Mouse (Mus musculus) cerebellum, adult (tissue): ENCODE results near the gene Usp20.
"Not testable (repeated sequence)": the region's sequence is repeated elsewhere in the genome, so short reads cannot be mapped to it uniquely, and the experiment has no call there.

Experiments used
- ATAC-seq: cut with Nextera tagmentation; 2 replicates; pipeline ENCODE4 v1.9.2; 2017; ENCODE audit warnings: mild to moderate bottlenecking, moderate library complexity, mixed read lengths; ENCODE audit not compliant: insufficient number of reproducible peaks, low FRiP score, low TSS enrichment

Gene Usp20

DNA sequence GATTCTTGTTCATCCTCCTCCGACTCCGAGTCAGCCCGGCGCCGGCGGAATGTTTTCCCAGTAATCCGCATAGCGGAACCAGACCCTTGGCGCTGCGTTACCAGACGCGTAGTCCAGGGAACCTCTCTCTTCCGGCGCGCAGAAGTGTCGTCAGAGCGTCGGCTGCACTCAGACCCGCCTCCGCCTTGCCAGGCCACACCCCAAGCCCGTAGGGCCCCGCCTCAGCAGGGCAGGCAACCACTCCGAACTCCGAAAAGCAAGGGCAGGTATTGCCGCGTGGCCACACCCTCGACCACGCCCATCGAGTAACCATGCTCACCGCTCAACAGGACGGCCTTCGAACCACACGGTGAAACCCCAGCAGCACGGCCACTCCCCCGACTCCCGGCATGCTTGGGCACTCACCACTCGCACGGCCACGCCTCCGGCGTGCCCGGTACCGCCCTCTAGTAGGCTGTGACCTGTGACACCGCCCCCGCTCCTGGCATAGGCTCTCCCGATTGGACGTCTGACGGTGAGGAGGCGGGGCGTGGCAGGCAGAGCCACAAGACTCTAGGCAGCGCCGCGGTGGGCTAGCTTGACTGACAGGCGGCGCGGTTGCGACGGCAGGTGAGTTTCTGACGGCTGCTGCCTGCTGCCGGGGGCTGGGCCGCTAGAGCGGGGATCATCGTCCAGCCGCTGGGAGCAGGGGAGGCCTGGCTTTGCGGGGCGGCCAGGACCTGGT, at the start of gene Usp20, which contains the start of gene BC005624:
Gene Usp20, plus strand, starts transcription at position 490 of the 724 bp plus-strand sequence.
Gene BC005624, minus strand, starts transcription at position 412 of the 724 bp plus-strand sequence.
- peak; percentile 96 for ATAC-seq

DNA sequence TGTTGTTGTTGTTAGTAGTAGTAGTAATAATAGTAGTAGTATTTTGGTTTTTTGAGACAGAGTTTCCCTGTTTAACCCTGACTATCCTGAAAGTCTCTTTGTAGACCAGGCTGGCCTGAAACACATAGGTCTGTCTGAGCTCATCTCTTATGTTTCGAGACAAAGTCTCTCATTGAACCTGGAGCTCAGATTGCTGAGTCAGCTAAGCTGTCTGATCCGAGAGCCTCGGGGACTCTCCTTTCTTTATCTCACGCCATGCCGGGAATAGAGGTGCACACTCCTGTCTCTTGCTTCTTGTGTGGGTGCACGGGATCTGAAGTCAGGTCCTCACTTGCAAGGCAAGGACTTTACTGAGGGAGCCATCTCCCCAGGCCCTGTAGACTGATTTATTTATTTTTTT, 49.0 kb upstream of the Usp20 start:
- ATAC-seq, result no peak

DNA sequence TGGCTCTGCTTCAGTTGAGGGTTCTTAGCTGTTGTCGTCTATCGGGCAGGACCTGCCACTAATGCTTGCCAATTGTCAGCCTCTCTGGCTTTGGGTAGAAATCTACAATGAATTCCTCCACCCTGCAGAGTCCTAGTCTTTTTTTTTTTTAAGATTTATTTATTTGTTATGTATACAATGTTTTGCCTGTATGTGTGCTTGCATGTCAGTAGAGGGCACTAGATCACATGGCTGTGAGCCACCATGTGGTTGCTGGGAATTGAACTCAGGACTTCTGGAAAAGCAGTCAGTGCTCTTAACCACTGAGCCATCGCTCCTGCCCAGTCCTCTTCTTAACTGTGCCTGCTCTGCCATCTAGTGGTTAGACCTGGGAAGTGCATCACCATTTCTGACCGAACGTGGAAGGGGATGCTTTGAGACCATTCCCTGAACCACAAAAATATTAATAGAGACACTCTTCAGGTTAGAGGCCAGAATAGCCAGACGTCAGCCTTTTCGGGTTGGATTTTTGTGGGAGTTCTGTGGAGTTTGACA, 48.1 kb upstream of the Usp20 start:
- ATAC-seq, result no peak

DNA sequence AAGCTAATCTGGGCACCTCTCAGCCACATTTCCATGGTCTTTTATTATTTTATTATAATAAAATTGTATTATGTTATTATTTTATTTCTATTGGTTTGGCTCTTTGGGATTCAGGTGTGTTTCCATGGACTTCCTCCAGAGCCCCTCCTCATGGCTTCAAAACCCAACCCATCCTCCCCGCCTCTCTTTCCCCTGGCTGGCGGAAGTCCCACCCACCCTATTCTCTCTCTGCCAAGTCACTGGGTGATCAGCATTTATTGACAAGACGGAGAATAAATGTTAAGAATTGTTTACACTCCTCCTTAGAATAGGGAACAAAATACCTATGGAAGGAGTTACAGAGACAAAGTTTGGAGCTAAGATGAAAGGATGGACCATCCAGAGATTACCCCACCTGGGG, 45.3 kb upstream of the Usp20 start:
- ATAC-seq, result no peak

DNA sequence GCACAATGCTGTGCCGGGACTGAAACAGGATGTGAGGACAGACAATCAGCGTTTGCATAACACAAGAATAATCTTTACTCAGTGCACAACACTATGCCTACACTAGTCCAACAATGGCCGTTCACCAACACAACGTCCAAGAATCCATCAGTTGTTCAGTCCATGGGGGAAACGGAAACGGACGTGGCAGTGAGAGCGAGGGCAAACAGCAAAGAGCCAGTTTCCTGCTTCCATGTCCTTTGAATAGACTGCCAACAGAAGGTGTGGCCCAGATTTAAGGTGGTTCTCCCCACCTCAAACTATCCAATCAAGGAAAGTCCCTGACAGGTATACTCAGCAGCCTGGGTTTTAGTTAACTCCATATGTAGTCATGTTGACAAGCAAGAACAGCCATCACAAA, 44.3 kb upstream of the Usp20 start:
- ATAC-seq, result no peak

DNA sequence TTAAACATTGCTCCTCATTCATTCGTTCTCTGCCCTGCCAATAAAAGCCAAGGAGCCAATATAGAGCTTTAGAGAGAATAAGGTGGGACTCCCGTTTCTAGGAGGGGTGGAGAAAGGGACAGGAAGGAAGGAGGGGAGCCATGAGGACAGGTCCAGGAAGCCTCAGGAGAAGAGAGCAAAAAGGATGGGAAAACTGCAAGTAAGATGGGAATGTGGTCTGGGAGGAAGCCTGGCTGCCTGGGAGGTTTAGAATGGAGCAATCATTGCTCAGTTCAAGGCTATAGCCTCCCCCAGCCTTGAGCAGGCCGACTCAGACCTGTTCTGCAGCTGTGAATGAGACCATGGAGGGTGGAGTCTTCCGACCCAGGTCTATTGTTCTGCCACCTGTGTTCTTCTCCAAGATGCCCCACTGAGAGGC, 43.5 kb upstream of the Usp20 start:
- no peak for ATAC-seq

DNA sequence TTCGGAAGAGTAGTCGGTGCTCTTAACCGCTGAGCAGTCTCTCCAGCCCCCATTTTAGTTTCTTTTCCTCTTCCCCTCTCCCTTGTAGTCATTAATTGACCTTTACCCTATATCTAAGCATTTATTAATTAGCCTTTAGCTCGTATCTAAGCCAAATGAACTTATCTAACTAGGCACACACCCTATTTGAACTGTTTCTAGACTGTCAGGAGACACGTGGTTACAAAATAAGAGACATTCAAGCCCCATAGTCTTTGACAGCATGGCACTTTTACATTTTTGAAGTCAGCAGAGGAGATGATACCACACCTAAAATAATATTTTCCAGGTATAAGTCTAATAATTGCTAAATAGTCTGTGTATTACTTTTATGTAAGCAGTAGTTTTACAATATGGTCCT, 40.5 kb upstream of the Usp20 start:
- no peak for ATAC-seq

DNA sequence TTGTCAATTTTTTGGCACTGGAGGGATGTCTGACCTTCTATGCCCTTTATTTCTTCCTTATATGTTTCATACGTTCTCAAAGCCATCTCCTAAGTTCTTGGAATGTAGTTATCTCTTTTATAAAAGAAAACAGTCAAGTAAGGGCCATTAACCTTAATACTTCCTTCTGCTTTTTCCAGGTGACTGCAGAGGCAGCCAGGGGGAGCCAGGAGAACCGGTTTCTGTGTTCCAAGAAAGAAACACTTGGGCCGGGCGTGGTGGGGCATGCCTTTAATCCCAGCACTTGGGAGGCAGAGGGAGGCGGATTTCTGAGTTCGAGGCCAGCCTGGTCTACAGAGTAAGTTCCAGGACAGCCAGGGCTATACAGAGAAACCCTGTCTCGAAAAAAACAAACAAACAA, 40.0 kb upstream of the Usp20 start:
- ATAC-seq, result not testable (repeated sequence)

DNA sequence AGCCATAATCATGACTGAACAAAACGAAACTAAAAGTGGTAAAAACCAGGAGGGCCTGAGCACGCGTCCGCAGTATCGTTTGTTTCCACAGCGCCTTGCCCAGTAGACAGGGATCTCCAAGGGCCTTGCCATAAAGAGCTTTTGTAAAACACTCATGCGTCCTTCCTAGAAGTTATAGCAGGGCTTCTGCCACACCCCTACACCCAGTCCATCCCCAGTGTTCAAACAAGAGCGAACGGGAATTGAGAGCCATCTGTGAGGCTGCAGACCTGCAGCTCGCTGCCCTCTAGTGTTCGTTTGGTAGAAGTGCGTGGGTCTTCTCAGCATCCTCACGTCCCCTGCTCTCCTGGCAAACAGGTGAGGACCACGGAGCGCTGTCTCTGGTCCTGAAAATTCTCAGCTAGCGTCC, 39.5 kb upstream of the Usp20 start:
- ATAC-seq, result peak; percentile 49; the same call in 1 of the 2 replicates

DNA sequence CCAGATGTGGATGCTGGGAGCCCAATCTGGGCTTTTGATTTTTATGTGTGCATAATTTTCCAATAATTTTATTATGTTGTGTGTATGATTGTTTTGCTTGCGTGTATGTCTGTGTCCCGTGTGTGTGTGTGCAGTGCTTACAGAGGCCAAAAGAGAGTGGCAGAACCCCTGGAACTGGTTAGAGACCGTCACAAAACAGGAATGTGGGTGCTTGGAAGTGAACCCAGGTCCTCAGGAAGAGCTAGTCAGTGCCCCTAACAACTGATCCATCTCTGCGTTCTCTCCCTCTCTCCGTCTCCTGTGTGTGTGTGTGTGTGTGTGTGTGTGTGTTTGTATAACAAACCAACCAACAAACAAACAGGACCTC, 29.6 kb upstream of the Usp20 start:
- no peak for ATAC-seq

DNA sequence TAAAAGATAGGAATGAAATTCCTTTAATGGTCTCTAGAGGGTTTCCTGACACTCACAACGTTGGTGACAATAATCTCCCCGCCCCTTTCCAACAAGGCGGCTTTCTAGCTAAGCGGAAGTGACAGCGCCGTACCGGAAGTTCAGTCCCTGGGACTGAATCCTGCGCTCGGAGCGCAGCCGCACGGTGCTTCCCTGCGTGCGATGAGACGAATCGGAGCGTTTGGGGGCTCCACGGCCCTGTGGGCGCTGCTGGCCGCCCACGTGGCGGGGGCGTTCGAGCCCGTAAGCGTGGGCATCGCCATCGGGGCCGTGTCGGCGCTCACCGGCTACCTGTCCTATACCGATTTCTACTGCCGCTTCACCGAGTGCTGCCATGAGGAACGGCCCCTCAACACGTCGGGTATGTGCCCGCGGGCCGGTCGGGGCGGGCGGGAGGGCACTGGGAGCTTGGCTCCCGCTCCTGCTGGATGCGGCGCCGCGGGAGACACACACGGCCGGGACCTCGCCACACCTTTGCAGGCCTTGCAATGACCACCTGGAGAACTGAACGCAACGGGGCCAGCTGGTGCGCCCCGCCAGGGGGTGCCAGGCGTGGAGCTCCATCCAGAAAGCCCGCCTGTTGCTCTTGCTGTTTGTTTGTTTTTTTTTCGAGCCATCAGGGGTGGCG, 29.1 kb upstream of the Usp20 start, which contains the start of gene Tor1b:
Gene Tor1b, plus strand, starts transcription at position 136 of the 667 bp plus-strand sequence.
- peak; percentile 94 for ATAC-seq

DNA sequence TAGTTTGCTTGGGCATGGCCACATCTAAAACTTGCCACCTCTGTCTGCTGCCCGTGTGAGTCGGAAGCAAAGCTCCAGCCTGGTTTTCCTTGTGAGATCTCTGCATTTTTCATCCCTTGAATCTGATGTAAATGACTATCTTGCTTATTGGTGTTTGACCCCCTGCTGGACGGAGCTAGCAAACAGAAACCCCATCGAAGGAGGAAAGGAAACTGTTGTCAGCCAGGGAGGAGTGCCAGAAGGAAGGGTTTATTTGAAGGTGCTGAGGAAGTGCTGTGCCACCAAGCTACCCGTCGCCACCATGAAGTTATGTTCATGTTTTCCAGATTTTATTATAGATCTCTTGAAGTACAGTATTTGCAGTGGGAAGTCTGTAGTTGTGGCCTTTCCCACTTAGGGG, 27.3 kb upstream of the Usp20 start:
- no peak for ATAC-seq

DNA sequence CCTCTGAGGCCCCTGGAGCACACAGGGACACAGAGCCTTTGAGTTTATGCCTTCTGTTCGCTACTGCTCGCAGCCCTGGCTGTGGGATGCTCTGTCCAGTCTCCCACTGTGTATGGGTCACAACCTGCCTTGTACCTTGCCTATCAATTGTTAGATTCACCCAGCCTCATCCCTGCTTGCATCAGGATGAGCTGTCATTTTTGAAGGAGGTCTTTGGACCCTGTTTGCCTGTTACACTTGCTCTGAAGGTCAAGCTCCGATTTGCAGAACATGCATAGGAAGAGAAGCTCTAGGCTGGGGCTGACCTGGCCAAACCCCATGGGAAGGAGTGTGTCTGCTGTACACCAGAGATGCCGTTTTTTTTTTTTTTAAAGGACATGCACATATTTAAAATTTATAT, 24.6 kb upstream of the Usp20 start:
- ATAC-seq, result no peak

DNA sequence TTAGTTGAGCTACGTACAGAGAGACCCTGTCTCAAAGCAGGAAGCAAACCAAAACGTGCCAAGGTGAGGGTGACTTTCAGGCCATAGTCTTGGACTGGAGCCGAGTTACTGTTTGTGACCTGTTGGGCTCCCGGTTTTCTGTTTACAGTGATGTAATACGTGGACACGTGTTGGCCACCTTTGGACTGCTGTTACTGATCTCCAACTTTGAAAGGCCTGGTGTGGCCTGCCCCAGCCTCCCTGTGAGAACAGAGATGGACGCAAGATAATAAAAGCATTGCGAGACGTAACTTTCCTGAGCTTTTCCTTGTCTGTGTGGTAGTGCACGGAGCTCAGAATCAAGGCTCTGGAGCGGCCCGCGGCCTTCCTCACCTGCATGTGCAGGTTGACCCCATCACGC, 23.4 kb upstream of the Usp20 start:
- no peak for ATAC-seq

DNA sequence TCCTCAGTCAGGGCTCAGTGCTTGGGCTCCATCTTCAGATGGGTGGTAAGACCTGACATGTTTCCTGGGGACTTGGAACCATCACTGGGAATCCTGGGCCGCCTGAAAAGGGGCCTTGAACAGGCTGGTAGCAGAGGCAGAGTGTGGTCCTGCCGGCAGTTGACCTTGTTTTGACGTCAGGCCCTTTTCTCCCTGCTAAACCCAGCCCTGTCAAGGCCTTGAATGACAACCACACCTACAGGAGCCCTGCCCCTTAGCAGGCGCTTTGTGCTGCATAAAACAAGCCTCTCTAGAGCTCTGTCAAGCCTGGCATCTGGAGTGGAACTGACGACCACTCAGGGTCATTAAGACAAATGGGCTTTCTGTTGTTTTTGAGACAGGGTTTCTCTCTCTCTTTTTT, 22.2 kb upstream of the Usp20 start:
- no peak for ATAC-seq

DNA sequence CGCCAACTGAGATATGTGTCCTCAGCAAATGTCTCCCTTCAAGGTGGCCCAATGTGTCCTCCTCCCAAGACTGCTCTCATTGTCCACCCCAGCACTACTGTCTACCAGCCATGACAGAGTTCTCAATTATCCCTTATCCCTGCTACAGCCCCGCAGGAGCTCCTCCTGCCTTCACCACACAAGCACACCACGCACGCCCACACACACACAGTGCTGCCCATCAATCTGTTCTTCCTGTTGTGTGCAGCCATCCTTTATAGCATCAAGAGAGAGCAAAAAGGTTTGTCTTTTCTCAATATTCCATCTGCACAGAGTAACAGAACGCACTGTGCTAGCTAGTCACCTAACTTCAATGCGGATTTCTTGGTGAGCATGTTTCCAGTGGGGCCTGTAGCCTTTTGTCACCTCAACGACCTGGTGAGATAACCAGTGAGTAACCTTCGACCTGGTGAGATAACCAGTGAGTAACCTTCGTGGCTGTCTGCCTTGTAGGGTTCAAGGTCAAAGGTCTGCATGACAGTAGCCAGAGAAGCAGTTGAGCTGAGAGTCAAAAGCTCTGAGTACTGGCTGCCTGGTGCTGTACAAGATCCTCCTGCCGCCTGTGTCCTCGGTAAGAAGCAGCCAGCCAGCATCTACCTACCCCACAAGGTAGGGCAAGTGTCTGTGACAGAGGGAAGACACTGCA, 19.4 kb upstream of the Usp20 start:
- ATAC-seq, result no peak

DNA sequence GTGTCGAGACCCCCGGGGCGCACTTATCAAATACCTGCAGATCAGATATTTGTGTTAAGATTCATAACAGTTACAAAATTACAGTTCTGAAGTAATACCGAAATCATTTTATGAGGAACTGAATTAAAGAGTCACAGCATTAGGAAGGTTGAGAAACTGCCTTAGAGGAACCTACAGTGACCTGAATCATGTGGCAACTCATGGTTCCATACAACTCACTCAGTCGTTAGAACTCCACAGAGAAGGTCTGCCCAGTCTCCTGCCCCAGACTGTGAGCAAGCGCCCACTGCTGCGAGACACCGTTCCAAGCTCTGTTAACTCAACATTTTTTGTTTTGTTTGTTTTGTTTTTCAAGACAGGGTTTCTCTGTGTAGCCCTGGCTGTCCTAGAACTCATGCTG, 16.5 kb upstream of the Usp20 start:
- no peak for ATAC-seq

DNA sequence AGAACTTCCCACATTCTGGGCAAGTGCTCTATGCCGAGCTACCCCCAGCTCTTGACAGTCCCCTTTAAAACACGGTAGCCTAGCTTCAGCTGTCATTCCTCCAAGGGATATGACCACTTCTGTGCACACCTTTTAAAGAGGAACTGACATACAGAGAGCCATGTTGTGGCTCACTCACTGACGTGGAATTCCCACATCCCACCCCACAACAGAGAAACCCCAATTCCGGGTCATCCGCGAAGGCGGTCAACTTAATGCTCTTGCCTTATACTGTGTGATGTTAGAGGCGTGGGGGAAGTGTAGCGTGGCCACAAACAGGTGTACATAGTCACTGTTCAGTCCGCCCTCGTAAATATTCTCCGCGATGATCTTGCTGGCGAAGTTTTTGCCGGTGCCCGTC, 15.3 kb upstream of the Usp20 start:
- no peak for ATAC-seq

DNA sequence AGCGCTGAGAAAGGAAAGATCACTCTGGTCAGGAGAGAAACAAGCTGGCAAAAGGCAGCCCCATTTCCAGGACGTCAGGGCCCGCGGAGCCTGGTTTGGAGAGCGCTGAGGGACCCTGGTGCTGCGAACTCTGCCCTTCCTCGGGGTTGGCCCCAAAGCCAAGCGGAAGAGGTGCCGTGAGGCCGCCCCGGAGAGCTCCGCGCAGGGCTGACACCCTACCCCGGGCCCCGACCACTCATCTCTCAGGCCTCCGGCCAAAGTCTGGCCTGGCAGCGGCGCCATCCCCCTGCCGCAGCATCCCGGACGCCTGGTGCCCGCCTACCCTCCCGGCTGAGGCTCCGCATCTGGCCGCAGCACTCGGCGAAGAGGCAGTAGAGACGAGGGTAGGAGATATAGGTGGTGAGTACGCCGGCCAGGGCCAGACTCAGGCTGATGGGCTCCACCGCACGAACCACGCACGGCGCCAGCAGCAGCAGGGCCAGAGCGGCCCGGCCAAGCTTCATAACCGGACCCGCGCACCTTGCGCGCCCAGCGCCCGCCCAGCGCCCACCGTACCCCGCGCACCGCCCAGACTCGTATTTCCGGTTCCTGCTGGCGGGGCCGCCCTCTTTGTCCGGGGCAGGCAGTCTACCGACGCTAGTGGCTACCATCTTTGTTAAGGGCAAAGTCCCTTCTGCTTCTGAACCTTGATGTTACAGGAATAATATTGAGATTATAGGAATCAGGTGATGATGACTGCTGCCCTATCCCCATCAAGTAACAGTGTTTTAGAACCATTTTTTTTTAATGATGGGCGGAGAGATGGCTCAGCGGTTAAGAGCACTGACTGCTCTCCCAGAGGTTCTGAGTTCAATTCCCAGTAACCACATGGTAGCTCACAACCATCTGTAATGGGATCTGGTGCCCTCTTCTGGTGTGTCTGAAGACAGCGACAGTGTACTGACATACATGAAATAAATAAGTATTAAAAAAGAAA, 14.4 kb upstream of the Usp20 start, which contains the start of gene Tor1a:
Gene Tor1a, minus strand, starts transcription at position 582 of the 976 bp plus-strand sequence.
- peak; percentile 89 for ATAC-seq

DNA sequence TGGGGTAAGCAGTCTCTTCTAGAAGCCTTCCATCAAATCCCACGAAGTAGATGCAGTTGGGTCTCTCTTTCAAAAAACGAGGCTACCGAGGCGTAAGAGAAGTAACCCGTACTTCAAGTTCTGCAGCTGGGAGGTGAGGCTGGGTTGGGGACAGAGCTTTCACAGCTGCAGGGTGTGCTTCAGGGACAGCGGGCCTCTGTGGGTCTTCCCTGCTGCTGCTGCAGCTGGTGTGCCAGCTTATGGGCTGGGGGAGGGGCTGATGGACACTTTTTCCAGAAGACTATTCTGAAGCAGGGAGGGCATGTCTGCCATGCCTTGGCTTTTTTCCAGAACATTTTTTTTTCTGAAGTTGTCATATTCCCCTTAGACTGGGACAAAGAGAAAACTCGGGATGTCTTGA, 945 bp downstream of the Usp20 start:
- no peak for ATAC-seq
